Mouse (Mus musculus): Measurements from ENCODE around the gene Irs1.

Gene Irs1

DNA sequence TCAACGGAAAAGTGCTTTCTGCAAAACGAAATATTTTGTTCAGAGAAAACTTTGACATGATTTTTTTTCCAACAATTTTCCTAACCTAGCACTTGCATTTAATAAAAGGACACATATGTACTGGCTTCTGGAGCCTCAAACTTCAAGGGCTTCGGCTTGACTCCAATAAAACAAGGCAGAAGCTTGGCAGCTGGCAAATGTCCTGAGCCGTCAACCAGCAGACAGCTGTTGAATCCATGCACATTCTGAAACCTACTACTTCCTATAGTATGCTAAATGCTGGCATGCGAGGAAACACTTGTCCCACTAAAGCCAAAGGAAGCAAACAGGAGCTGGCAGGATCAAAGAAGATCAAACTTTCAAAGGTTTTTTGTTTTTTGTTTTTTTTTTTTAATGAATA lies 33.8 kb downstream of the Irs1 start:
- in situ Hi-C loops (cut with MboI, MseI) = no loop called here

GRCm38 (mm10) chr1:82253789-82254445 lies 37.3 kb downstream of the Irs1 start:
- in situ Hi-C loops (cut with MboI, MseI) = no loop called here

DNA sequence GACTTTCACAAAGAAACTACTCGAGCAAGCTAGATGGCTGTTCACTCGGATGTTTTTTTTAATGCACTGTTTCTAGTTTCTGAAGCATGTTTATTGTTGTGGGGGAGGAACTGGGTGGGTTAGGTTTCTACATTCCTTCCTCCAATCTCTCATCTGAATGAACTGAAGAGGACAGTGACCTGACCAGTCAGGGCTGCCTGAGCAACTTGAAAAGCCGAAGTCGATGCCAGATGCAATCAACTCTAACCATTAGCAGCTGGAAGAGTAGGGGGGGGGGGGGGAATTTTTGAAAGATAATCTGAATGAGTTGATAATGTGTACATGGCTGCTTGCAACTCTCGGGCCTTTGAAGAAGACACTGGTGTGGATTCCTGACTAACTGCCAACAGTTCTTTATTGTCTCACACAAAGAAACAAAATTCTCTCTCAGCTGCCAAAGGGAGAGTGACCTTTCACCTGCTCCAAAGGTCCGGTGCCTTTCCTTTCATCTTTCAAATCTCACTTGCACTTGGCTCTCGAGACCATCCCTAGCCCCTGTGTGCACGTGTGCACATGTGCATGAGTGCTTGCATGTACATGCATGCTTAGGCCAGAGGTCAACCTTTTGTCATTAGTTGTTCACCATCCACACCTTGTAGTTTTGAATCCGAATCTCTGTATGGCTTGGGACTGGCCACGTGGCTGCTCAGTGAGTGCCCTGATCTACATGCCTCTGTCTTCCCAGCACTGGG lies 43.8 kb downstream of the Irs1 start:
- in situ Hi-C loops (cut with MboI, MseI) = no loop called here

DNA sequence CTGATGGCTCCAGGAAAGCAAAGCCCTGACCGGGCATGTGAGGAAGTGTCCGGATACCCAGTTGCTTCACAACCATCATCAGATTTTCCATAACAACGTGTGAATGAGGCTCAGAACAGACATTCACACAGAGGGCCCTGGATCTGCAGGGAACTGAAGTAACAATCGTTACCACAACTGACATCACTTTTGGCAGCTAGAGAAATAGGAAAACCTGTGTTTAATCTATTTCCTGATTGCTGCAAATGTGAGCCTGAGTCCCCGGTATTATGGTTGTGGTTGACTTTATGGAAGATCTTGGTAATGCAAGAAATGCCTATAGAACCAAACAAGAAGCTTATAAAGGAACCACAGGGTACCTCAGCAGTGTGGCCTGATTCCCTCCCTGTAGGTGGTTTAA lies 46.2 kb downstream of the Irs1 start:
- in situ Hi-C loops (cut with MboI, MseI) = no loop called here

GRCm38 (mm10) chr1:82243260-82243825 lies 47.9 kb downstream of the Irs1 start:
- in situ Hi-C loops (cut with MboI, MseI) = no loop called here

GRCm38 (mm10) chr1:82239409-82240201 lies 51.6 kb downstream of the Irs1 start:
- in situ Hi-C loops (cut with MboI, MseI) = no loop called here

DNA sequence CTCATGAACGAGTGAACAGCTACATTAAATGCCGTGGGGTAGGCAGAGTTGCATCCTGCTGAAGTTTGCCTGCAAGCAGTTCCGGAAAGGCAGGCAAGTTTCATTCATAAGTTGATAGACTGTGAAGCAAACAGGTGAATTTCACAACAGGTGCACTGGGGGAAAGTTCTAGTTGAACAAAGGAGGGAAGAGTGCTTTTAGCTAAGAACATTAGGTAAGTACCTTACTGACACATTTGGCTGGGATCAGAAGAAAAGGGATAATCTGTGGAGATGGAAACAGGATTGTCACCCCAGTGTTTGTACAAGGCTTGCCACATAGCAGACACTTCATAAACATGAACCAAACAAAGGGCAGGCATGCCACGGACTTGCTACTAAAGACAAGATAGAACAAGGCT lies 53.0 kb downstream of the Irs1 start:
- in situ Hi-C loops (cut with MboI, MseI) = no loop called here

- in situ Hi-C loops (cut with MboI, MseI) = no loop called here
These were observed 55.6 kb downstream of the Irs1 start for GRCm38 (mm10) chr1:82235455-82236104.

DNA sequence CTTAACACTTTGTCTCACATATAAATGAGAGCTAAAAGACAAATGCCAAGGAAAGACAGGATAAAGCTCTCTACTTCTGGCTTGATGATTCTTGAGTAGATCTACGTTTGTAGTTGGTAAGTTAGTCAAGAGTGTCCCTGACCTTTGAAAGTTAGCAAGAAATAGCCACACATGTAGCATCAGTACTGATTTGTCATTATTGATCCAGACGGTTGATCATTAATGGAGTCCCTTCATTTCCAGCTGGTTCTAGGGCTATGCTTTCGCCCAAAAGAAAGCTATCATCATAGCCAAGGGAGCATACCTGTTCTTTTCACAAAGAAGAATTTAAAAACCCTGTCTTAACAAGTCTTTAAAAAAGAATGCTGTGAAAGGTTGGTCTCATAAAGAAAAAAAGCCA lies 56.6 kb downstream of the Irs1 start:
- in situ Hi-C loops (cut with MboI, MseI) = no loop called here

DNA sequence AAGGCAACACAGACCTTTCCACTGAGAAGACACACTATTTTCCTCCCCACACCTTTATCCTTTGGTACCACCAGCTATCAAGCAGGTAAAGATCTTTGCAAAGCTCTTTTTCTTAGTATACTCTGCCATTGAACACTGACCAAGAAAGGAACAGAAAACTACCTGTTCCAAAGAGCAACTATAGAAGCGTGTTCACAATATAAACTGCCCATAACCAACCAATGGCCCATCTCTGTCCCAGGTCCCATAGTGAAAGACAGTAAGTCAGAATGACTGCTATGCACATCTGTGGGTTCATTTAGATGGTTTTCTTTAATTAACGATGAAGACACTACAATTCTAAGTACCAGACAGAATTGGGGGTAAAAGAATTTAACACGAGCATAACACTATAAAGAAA lies 58.4 kb downstream of the Irs1 start, which contains the start of gene Gm9747:
TSS of gene Gm9747 (plus strand) at position 301 of the 400 bp plus-strand sequence.
- in situ Hi-C loops (cut with MboI, MseI) = no loop called here

DNA sequence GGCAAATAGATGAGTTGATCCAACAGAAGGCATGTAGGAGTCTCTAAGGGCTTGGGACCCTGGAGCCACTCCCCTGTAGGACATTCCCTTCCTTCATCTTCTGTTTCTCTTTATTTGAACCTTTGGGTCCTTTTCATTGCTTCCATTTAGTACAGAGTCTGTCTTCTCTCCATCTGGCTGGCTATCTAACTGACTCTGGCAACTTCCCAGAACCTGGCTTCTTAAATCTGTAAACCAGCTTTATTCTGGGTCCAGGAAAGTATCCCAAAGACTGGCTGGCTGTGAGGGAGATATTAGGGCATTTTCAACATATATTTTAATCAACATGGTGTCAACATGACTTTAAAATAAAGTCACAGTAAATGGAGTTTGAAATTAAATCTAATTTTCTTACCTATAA lies 62.4 kb downstream of the Irs1 start:
- in situ Hi-C loops (cut with MboI, MseI) = no loop called here

- in situ Hi-C loops (cut with MboI, MseI) = no loop called here
These were observed 68.0 kb downstream of the Irs1 start for GRCm38 (mm10) chr1:82223042-82223795.

DNA sequence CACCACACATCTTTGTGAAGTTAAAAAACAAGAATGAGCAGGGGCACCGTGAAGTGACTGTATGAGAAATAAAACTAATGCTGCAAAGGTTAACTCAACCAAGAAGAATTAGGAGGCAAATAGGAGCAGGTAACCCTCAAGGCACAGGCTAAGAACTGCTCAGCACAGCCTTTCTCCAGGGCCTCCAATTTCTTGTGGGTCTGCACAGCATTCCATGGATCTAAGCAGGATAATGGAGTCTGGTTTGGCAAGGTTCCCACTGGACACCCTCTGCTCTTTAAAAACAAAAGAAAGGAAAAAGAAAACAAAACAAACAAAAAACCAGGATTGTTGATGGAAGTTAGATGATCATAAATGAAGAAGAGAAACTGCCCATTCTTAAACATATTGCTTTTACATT lies 69.8 kb downstream of the Irs1 start:
- in situ Hi-C loops (cut with MboI, MseI) = no loop called here

DNA sequence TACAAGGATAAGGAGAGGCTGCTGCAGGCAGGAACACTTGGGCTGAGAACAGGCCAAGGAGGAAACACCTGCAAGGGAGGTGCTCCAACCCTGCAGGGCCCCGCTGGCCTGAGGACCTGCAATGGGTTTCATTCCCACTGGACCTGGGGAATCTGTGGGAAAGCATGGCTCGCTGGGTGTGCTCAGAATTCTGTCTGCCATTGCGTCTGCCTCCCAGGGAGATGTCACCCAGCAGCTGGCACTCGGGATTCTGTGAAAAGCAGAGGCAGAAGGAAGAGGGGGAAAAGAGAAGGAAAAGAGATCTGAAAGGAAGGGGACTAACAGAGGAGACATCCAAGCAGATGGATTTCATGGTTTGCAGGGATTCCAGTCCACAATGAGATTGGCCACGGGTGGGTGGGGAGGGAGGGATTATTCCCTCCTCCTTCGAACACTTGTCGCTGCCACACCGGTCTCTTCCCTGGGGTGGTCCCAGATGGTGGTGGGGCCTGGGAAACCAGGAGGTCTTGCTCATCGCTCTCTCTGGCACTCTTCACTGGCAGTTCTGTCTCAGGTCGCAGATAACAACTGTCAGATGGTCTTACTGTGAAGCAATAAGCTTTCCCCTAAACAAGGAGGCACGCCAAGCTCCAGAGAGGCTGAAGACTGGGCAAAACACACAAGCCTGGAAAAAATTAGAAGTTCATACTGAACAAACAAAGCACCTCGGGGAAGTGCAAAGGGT lies 70.4 kb downstream of the Irs1 start:
- in situ Hi-C loops (cut with MboI, MseI) = no loop called here

- in situ Hi-C loops (cut with MboI, MseI) = loop anchor here (10.0 kb wide), 1 partner anchor 1337 kb away; no protein-coding TSS in a partner anchor
These were observed 83.7 kb downstream of the Irs1 start for GRCm38 (mm10) chr1:82207511-82207910.

GRCm38 (mm10) chr1:82200636-82201035 lies 90.6 kb downstream of the Irs1 start:
- in situ Hi-C loops (cut with MboI, MseI) = loop anchor here (10.0 kb wide), 1 partner anchor 1344 kb away; no protein-coding TSS in a partner anchor

DNA sequence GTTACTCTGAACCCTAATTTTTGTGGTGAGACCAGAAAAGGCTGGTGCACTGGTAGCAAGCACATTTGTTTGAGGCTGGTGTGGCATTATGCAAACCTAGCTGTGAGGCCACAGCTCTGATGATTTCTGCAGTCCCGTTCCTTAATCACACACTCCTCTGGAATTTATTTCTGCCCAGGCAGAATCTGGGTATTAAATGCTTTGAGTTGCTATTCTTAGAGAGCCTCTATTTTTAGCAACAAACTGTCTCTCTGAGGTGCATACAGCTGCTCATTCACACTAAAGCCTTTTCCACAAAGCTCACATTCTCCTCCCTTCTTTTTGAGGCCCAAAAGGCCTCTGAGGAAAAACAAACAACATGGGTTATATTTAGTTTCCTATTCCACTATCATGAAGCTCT lies 91.3 kb downstream of the Irs1 start:
- in situ Hi-C loops (cut with MboI, MseI) = loop anchor here (10.0 kb wide), 1 partner anchor 1345 kb away; no protein-coding TSS in a partner anchor

GRCm38 (mm10) chr1:82191579-82191978 lies 99.6 kb downstream of the Irs1 start:
- in situ Hi-C loops (cut with MboI, MseI) = no loop called here

GRCm38 (mm10) chr1:82189516-82189915 lies 101.7 kb downstream of the Irs1 start:
- in situ Hi-C loops (cut with MboI, MseI) = no loop called here
